Mouse (Mus musculus): Measurements from ENCODE around the gene Ccdc22. TPM values are rescaled to one million over a fixed set of nuclear protein-coding genes. Genes with fewer than 3 reads are reported as not detected.

Gene Ccdc22
- polyA plus RNA-seq, 1 experiment from 2014 or later: 21.9 TPM

DNA sequence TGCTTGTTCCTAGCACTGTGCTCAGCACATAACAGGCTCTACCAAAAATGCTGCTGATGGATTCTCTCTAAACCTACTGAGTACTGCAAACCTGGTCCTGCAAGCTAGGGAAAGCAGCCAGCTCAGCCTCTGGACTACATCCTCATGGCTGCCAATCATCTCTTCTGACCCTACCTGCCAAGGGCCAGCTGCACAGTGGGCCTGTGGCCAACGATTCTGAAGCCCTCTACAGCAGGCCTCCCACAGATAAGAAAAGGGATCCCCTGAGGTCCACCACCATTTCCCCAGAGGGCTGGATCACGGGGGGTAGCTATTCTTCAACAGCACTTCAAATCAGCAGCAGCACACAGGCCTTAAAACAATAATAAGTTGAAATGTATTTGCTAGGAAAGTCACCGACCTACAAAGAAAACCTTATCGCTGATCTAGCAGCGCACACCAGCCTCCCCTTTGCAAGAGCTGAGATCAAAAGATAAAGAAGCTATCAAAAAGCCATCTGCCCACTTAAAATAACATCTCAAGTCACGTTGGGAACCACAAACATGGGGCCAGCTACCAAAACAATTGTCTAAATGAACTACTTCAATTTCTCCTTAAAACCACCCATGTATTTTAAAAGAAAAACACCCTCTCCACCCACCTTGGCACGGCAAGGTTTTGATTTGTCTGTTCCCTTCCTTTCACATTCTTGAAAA, 34.7 kb downstream of the Ccdc22 start:
- Histone ChIP-seq H3K4me3 (ENCODE audit: low read depth, low read length) (no peak overlapping the region), H3K4me2 (replicated peaks; ENCODE audit: low read depth) (no peak overlapping the region), H3K36me3 (ENCODE audit: control insufficient read depth, insufficient read depth) (no peaks in the 10 kb centered on the region), H3K4me1 (replicated peaks; ENCODE audit: control insufficient read depth, insufficient read depth, low read length) (no peaks in the 10 kb centered on the region), H3K27me3 (replicated peaks; ENCODE audit: control insufficient read depth, insufficient read depth, low read length) (no peaks in the 10 kb centered on the region), H3K27ac (ENCODE audit: low read depth, low read length) (no peak overlapping the region), H3K9ac (ENCODE audit: low read depth, low read length) (no peak overlapping the region), H3K9me3 (ENCODE audit: control insufficient read depth) (no peaks in the 10 kb centered on the region)
- ATAC-seq: no peak
- no peak for TF ChIP-seq CTCF (IDR thresholded peaks at IDR 0.05; ENCODE audit: low read depth)
- WGBS: 62% methylated on average over 7 of the region's 7 CpGs

- no peaks in the 10 kb centered on the region for H3K9me3 ChIP-seq (ENCODE audit: control insufficient read depth)
- H3K27me3 ChIP-seq (replicated peaks; ENCODE audit: control insufficient read depth, insufficient read depth, low read length): no peaks in the 10 kb centered on the region
- H3K4me1 ChIP-seq (replicated peaks; ENCODE audit: control insufficient read depth, insufficient read depth, low read length): no peaks in the 10 kb centered on the region
- WGBS: 70% methylated on average over 9 of the region's 9 CpGs
- no peak overlapping the region for H3K4me2 ChIP-seq (replicated peaks; ENCODE audit: low read depth)
- ATAC-seq: no peak
- H3K9ac ChIP-seq (ENCODE audit: low read depth, low read length): no peak overlapping the region
- no peak overlapping the region for H3K27ac ChIP-seq (ENCODE audit: low read depth, low read length)
- no peak overlapping the region for H3K4me3 ChIP-seq (ENCODE audit: low read depth, low read length)
- TF ChIP-seq CTCF (IDR thresholded peaks at IDR 0.05; ENCODE audit: low read depth): no peak
- no peaks in the 10 kb centered on the region for H3K36me3 ChIP-seq (ENCODE audit: control insufficient read depth, insufficient read depth)
Observed at GRCm38 (mm10) chrX:7567491-7567890, 37.8 kb downstream of the Ccdc22 start.

DNA sequence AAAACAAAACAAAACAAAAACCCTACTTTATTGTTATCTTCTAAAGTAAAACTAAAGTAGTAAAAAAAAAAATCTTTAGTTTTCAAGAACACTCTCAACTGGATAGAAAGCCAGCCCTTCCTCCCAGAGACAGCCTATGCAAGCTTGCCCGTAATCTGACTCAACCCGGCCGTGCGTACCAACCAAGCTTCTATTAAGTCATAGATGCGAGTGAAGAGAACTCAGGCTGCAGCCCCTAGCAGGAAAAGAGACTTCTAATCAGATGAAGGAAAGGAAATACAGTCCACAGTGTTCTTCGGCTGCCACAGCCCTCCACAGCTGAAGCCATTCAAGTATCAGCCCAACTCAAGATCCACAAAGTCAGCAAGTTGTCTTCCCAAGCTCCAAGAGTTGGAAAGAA, 39.0 kb downstream of the Ccdc22 start:
- no peak overlapping the region for H3K4me3 ChIP-seq (ENCODE audit: low read depth, low read length)
- no peak for ATAC-seq
- WGBS: 85% methylated on average over 6 of the region's 6 CpGs

DNA sequence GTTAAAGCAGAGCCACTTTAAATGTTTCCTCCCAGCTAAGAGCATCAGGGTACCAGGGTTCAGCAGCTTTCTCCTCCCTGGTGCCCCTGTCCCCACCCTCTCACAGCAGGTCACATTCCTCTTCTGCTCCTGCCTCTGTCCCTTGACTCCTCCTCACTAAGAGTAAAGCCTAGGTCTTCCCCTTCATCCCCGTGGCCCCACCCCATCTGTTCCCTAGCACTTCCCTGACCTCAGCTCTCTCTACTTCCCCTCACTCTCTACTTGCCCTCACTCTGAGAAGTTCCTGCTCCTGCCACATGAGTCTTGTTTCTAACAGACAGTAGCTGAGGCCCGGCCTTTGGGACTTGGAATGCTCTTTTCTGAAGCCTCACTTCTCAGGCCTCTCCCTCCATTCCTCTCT, 42.2 kb downstream of the Ccdc22 start:
- no peak for TF ChIP-seq CTCF (IDR thresholded peaks at IDR 0.05; ENCODE audit: low read depth)
- ATAC-seq: no peak
- Histone ChIP-seq H3K4me2 (replicated peaks; ENCODE audit: low read depth) (no peak overlapping the region), H3K27ac (ENCODE audit: low read depth, low read length) (no peak overlapping the region), H3K36me3 (ENCODE audit: control insufficient read depth, insufficient read depth) (no peaks in the 10 kb centered on the region), H3K4me1 (replicated peaks; ENCODE audit: control insufficient read depth, insufficient read depth, low read length) (no peaks in the 10 kb centered on the region), H3K9ac (ENCODE audit: low read depth, low read length) (no peak overlapping the region), H3K27me3 (replicated peaks; ENCODE audit: control insufficient read depth, insufficient read depth, low read length) (no peaks in the 10 kb centered on the region), H3K4me3 (ENCODE audit: low read depth, low read length) (no peak overlapping the region), H3K9me3 (ENCODE audit: control insufficient read depth) (no peaks in the 10 kb centered on the region)
- WGBS: 36% methylated on average over 2 of the region's 2 CpGs

More for the DNA sequence above, 39.0 kb downstream of the Ccdc22 start:
- TF ChIP-seq CTCF (IDR thresholded peaks at IDR 0.05; ENCODE audit: low read depth): no peak
- Histone ChIP-seq H3K4me1 (replicated peaks; ENCODE audit: control insufficient read depth, insufficient read depth, low read length) (no peaks in the 10 kb centered on the region), H3K9me3 (ENCODE audit: control insufficient read depth) (no peaks in the 10 kb centered on the region), H3K27ac (ENCODE audit: low read depth, low read length) (no peak overlapping the region), H3K4me2 (replicated peaks; ENCODE audit: low read depth) (no peak overlapping the region), H3K9ac (ENCODE audit: low read depth, low read length) (no peak overlapping the region), H3K27me3 (replicated peaks; ENCODE audit: control insufficient read depth, insufficient read depth, low read length) (no peaks in the 10 kb centered on the region), H3K36me3 (ENCODE audit: control insufficient read depth, insufficient read depth) (no peaks in the 10 kb centered on the region)

- no peaks in the 10 kb centered on the region for H3K27me3 ChIP-seq (replicated peaks; ENCODE audit: control insufficient read depth, insufficient read depth, low read length)
- H3K9ac ChIP-seq (ENCODE audit: low read depth, low read length): no peak overlapping the region
- 92% methylated on average over 4 of the region's 4 CpGs for WGBS
- no peak for ATAC-seq
- no peak overlapping the region for H3K27ac ChIP-seq (ENCODE audit: low read depth, low read length)
- H3K9me3 ChIP-seq (ENCODE audit: control insufficient read depth): no peaks in the 10 kb centered on the region
- TF ChIP-seq CTCF (IDR thresholded peaks at IDR 0.05; ENCODE audit: low read depth): no peak
- no peak overlapping the region for H3K4me3 ChIP-seq (ENCODE audit: low read depth, low read length)
- H3K4me2 ChIP-seq (replicated peaks; ENCODE audit: low read depth): no peak overlapping the region
- no peaks in the 10 kb centered on the region for H3K4me1 ChIP-seq (replicated peaks; ENCODE audit: control insufficient read depth, insufficient read depth, low read length)
- H3K36me3 ChIP-seq (ENCODE audit: control insufficient read depth, insufficient read depth): no peaks in the 10 kb centered on the region
Observed at GRCm38 (mm10) chrX:7553474-7553873, 51.8 kb downstream of the Ccdc22 start.

Other genes starting within 250 kb of the Ccdc22 start
- gene Usp27x, start 229.7 kb downstream of the Ccdc22 start, polyA plus RNA-seq (2015; fragmentation: Nextera tagmentation; extraction: Ambion mirVana): 0.20 and 0.34 TPM in 2 replicates
- gene Foxp3, start 31.9 kb downstream of the Ccdc22 start, polyA plus RNA-seq (2015; fragmentation: Nextera tagmentation; extraction: Ambion mirVana): 0.05 TPM in 1 of 2 replicates, not detected in the other
- 0.56 and 0.83 TPM in 2 replicates for gene Ppp1r3f, start 31.2 kb downstream of the Ccdc22 start, polyA plus RNA-seq (2015; fragmentation: Nextera tagmentation; extraction: Ambion mirVana)
- not detected in 2 replicates for gene Cacna1f, start 1.6 kb upstream of the Ccdc22 start, polyA plus RNA-seq (2015; fragmentation: Nextera tagmentation; extraction: Ambion mirVana)
- gene Syp, start 33.0 kb upstream of the Ccdc22 start, polyA plus RNA-seq (2015; fragmentation: Nextera tagmentation; extraction: Ambion mirVana): 5.4 and 5.7 TPM in 2 replicates
- 3.4 and 4.3 TPM in 2 replicates for gene Prickle3, start 51.7 kb upstream of the Ccdc22 start, polyA plus RNA-seq (2015; fragmentation: Nextera tagmentation; extraction: Ambion mirVana)
- gene Plp2, start 65.9 kb upstream of the Ccdc22 start, polyA plus RNA-seq (2015; fragmentation: Nextera tagmentation; extraction: Ambion mirVana): 113 and 124 TPM in 2 replicates
- 1.4 and 1.6 TPM in 2 replicates for gene Magix, start 75.7 kb upstream of the Ccdc22 start, polyA plus RNA-seq (2015; fragmentation: Nextera tagmentation; extraction: Ambion mirVana)
- 13.8 and 14.6 TPM in 2 replicates for gene Gpkow, start 91.6 kb upstream of the Ccdc22 start, polyA plus RNA-seq (2015; fragmentation: Nextera tagmentation; extraction: Ambion mirVana)
- 19.3 and 19.5 TPM in 2 replicates for gene Wdr45, start 108.8 kb upstream of the Ccdc22 start, polyA plus RNA-seq (2015; fragmentation: Nextera tagmentation; extraction: Ambion mirVana)
- gene Gm45208, start 116.7 kb upstream of the Ccdc22 start, polyA plus RNA-seq (2015; fragmentation: Nextera tagmentation; extraction: Ambion mirVana): not detected in 2 replicates
- gene Praf2, start 122.9 kb upstream of the Ccdc22 start, polyA plus RNA-seq (2015; fragmentation: Nextera tagmentation; extraction: Ambion mirVana): 18.2 and 24.0 TPM in 2 replicates
- gene Ccdc120, start 145.4 kb upstream of the Ccdc22 start, polyA plus RNA-seq (2015; fragmentation: Nextera tagmentation; extraction: Ambion mirVana): 20.7 and 22.2 TPM in 2 replicates
- gene Tfe3, start 157.0 kb upstream of the Ccdc22 start, polyA plus RNA-seq (2015; fragmentation: Nextera tagmentation; extraction: Ambion mirVana): 15.3 and 16.2 TPM in 2 replicates
- 17.6 and 22.2 TPM in 2 replicates for gene Gripap1, start 184.2 kb upstream of the Ccdc22 start, polyA plus RNA-seq (2015; fragmentation: Nextera tagmentation; extraction: Ambion mirVana)
- 0.60 and 0.68 TPM in 2 replicates for gene Kcnd1, start 216.8 kb upstream of the Ccdc22 start, polyA plus RNA-seq (2015; fragmentation: Nextera tagmentation; extraction: Ambion mirVana)
- gene Otud5, start 235.8 kb upstream of the Ccdc22 start, polyA plus RNA-seq (2015; fragmentation: Nextera tagmentation; extraction: Ambion mirVana): 21.0 and 22.8 TPM in 2 replicates